Mouse (Mus musculus) induced T-regulatory cell, adult 2 months (primary cell): Measurements from ENCODE around the gene Gm3233.
"Not testable (repeated sequence)": the region's sequence is repeated elsewhere in the genome, so short reads cannot be mapped to it uniquely, and the experiment has no call there.

Source experiments
- DNase-seq: peaks from one replicate; pipeline ENCODE4 v3.0.0-alpha.2; 2012; ENCODE audit warnings: low read depth

The Gm3233 gene

DNA sequence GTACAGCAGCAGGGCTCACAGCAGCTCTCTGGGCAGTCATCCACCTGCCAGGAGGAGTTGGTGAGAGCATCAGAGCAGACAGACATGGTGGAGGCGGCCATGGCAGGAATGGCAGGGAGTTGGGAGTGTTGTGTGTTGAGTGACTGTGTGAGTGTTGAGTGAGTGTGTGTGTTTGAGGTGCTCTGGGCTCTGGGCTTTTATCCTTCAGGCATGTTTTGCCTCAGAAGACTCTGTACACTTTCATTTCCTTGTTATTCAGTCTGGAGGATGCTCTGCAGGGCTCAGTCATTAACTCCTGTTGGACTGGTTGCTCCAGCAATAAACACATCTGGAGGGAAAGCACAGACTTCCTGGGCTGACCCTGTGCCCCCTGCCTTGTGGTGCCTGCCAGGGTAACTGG, at the start of gene Gm3233:
Gene Gm3233 (minus strand): TSS at position 101 of the 400 bp plus-strand sequence.
- not testable (repeated sequence) for DNase-seq

DNA sequence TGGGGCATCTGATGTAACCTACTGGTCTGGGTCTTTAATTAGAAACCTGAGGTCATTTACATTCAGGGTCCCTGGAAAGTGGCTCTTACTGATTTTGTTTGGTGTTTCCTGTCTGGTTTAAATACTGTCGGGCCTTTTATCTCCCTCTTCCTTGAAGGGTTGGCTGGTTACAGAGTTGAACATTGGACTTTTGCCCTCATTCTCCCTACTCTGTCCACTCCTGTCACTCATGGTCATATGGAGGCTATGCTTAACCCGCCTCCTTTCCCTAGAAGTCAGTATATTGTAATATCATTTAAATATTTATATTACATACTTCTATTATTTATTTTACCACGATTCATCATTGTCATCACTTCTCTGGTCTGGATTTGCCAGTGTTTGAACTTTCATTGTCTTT, 44.6 kb upstream of the Gm3233 start:
- DNase-seq: no peak

DNA sequence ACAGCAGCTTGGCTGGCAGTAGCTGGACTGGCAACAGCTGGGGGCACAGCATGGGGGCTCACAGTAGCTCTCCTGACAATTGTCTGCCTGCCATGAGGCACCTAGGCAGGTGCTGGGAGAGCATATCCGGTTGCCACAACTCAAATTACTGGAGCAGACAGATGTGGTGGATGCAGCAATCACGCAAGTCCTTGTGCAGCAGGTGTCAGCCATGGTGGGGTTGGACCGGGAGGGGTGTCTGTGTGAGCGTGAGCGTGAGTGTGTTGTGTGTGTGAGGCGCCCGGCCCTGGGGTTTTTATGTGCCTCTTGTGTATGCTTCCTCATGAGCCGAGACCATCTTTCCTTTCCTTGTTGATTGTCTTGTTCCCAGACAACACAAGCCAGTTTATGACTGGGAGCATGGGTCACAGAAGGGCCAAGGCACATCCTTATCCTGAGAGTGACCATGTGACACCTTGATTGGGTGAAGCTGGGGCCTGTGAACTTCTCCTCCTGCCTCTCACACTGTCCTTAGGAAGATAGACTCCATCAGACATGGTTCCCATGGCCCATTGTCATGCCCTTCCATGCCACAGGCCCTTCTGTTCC, 39.5 kb upstream of the Gm3233 start, which contains the start of gene Gm19668:
Gene Gm19668 (minus strand): TSS at position 213 of the 588 bp plus-strand sequence.
- no peak for DNase-seq

DNA sequence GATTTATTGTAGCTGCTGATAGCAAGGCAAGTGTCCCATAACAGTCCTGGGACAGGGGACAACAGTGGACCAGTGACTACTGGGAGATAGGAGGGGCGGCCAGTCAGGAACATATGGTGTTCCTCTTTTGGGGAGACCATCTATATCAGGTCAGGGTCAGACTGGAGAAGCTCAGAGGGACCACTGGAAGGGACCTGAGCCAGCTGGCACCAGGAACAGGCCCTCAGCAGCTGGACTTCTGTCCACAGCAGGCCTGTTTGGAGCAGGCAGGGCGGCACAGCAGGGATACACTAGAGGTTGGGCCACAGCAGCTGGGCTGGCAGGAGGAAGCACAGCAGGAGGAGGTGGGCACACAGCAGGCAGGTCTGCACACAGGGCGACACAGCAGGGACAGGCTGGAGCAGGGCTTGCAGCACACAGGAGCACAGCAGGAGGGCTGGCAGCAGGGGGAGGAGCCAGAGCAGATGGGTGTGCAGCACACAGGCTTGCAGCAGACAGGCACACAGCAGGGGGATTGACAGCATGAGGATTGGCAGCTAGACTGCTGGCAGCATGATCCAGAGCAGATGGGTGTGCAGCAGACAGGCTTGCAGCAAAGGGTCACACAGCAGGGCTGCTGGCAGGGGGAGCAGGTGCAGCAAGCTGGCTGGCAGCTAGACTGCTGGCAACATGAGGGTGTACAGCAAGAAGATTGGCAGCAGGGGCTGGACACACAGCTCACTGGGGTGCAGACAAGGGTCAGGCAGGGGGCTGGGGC, 38.9 kb upstream of the Gm3233 start:
- not testable (repeated sequence) for DNase-seq

- no peak for DNase-seq
Observed at GRCm38 (mm10) chr10:77797677-77798076, 38.2 kb upstream of the Gm3233 start.

DNA sequence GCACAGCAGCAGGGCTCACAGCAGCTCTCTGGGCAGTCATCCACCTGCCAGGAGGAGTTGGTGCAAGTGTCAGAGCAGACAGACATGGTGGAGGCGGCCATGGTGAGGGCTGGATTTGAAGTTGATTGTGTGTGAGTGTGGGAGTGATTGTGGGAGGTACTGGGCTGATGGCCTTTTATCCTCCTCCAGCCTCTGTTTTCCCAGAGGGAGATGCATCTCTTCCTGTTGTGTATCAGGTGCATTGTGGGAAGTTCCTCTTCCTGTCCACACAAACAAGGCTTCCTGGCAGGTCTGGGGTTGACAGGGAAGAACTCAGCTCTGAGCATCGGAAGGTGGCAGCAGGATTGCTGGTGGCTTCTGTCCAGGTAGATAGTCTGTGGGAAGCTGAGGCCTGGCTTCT, 35.5 kb upstream of the Gm3233 start, which contains the start of gene Gm9639:
Gene Gm9639 (minus strand): TSS at position 101 of the 400 bp plus-strand sequence.
- DNase-seq: no peak

- DNase-seq: no peak
Observed at GRCm38 (mm10) chr10:77788621-77789020, 29.1 kb upstream of the Gm3233 start.

- not testable (repeated sequence) for DNase-seq
Observed at GRCm38 (mm10) chr10:77787876-77788275, 28.4 kb upstream of the Gm3233 start, which contains the start of gene Gm7137. Gene Gm7137 (minus strand): TSS chr10:77788200.

DNA sequence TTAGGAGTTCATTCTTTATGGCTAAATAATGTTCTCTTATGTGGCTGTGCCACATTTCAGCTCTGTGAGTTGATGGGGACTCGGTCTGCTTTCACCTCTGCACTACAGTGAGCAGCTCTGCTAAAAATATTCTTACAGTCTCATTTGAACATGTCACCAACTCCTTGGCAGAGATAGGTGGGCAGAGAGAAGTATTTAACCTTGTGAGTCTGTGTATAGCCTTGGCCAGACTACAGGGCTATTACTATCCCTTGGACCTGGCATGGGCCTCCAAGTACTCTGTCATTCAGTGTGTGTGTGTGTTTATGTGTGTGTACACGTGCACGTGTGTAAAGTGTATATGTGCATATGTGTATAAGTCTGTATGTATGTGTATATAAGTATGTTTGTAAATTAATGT, 23.9 kb upstream of the Gm3233 start:
- DNase-seq: not testable (repeated sequence)

GRCm38 (mm10) chr10:77782442-77782841, 23.0 kb upstream of the Gm3233 start, which contains the start of gene Gm3250:
Gene Gm3250 (minus strand): TSS chr10:77782542.
- DNase-seq: not testable (repeated sequence)

DNA sequence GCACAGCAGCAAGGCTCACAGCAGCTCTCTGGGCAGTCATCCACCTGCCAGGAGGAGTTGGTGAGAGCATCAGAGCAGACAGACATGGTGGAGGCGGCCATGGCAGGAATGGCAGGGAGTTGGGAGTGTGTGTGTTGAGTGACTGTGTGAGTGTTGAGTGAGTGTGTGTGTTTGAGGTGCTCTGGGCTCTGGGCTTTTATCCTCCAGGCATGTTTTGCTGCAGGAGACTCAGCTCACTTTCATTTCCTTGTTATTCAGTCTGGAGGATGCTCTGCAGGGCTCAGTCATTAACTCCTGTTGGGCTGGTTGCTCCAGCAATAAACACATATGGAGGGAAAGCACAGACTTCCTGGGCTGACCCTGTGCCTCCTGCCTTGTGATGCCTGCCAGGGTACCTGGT, 17.4 kb upstream of the Gm3233 start, which contains the start of gene Gm7138:
Gene Gm7138 (minus strand): TSS at position 101 of the 400 bp plus-strand sequence.
- DNase-seq: not testable (repeated sequence)

GRCm38 (mm10) chr10:77772142-77772541, 12.7 kb upstream of the Gm3233 start:
- DNase-seq: not testable (repeated sequence)

DNA sequence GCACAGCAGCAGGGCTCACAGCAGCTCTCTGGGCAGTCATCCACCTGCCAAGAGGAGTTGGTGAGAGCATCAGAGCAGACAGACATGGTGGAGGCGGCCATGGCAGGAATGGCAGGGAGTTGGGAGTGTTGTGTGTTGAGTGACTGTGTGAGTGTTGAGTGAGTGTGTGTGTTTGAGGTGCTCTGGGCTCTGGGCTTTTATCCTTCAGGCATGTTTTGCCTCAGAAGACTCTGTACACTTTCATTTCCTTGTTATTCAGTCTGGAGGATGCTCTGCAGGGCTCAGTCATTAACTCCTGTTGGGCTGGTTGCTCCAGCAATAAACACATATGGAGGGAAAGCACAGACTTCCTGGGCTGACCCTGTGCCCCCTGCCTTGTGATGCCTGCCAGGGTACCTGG, 11.7 kb upstream of the Gm3233 start, which contains the start of gene Gm3238:
Gene Gm3238 (minus strand): TSS at position 101 of the 400 bp plus-strand sequence.
- not testable (repeated sequence) for DNase-seq

GRCm38 (mm10) chr10:77769727-77770126, 10.2 kb upstream of the Gm3233 start:
- DNase-seq: no peak

DNA sequence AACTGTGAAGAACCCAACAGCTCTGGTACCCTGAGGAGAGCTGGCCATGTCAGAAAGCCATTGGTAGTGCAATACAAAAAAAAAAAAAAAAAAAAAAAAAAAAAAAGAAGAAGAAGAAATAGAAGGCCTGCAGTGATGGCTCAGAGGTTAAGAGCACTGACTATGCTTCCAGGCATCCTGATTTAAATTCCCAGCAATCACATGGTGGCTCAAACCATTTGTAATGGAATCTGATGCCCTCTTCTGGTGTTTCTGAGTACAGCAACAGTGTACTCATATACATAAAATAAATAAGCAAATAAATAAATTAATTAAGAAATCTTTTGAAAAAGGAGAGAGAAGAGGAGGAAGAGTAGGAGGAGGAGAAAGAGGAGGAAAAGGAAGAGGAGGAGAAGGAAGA, 6.0 kb downstream of the Gm3233 start:
- peak; percentile 22 for DNase-seq

GRCm38 (mm10) chr10:77752312-77752711, 7.2 kb downstream of the Gm3233 start:
- not testable (repeated sequence) for DNase-seq

DNA sequence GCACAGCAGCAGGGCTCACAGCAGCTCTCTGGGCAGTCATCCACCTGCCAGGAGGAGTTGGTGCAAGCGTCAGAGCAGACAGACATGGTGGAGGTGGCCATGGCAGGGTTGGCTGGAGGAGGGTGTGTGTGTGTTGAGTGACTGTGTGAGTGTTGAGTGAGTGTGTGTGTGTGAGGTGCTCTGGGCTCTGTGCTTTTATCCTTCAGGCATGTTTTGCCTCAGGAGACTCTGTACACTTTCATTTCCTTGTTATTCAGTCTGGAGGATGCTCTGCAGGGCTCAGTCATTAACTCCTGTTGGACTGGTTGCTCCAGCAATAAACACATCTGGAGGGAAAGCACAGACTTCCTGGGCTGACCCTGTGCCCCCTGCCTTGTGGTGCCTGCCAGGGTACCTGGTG, 8.2 kb downstream of the Gm3233 start, which contains the start of gene Gm9736:
Gene Gm9736 (minus strand): TSS at position 101 of the 400 bp plus-strand sequence.
- DNase-seq: not testable (repeated sequence)

- DNase-seq: not testable (repeated sequence)
Observed at GRCm38 (mm10) chr10:77750686-77751085, 8.8 kb downstream of the Gm3233 start.

DNA sequence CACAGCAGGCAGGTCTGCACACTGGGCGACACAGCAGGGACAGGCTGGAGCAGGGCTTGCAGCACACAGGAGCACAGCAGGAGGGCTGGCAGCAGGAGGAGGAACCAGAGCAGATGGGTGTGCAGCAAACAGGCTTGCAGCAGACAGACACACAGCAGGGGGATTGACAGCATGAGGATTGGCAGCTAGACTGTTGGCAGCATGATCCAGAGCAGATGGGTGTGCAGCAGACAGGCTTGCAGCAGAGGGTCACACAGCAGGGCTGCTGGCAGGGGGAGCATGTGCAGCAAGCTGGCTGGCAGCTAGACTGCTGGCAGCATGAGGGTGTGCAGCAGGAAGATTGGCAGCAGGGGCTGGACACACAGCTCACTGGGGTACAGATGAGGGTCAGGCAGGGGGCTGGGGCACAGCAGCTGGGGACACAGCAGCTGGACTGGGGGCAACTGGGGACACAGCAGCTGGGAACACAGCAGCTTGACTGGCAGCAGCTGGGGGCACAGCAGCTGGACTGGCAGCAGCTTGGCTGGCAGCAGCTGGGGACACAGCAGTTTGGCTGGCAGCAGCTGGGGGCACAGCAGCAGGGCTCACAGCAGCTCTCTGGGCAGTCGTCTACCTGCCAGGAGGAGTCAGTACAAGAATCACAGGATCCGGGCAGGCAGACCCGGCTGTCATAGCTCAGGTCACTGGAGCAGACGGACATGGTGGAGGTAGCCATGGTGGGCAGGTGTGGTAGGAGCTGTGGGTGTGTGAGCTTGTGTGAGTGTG, 17.4 kb downstream of the Gm3233 start, which contains the start of gene Gm18596:
Gene Gm18596 (minus strand): TSS at position 715 of the 765 bp plus-strand sequence.
- DNase-seq: not testable (repeated sequence)

DNA sequence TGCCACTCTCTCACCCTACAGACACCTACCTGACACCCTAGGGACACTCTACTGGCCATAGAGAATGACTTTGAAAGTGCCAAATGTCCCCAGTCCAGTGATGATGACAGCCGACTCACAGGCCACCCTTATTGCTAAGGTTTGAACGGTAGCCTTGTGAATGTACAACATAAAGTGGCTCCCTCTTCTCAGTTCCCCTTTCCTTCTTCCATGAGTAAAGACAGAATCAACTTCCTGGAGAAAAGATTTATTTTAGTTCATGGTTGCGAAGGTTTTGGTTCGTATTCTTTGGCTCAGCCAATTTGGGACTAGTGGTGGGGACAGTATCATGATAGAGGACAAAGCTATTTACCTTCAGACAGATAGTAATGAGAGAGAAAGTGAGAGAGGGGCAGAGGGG, 20.6 kb downstream of the Gm3233 start:
- DNase-seq: no peak

- DNase-seq: no peak
Observed at GRCm38 (mm10) chr10:77735928-77736327, 23.6 kb downstream of the Gm3233 start.

DNA sequence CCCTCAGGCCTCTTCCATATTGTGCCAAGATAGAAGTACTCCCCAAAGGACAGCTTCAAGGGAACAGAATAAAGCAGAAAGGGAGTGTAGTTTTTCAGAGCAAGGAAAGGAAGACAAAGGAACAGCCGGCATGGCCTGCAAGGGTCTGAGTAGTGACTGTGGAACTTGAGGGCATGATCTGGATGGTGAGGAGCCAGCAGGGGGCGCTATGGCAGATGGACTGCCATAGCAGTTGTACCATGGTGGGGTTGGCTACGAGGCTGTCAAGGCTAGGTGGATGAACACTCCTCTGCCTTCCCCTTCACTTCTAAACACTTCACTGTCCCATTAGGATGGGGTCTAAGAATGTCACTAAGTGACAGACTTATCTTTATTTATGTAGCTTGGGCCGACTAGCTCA, 30.2 kb downstream of the Gm3233 start:
- DNase-seq: peak; percentile 39
